Mouse (Mus musculus) G1E-ER4 (cell line): ENCODE data around the gene Ofd1. TPM values are rescaled to one million over a fixed set of nuclear protein-coding genes. Genes with fewer than 3 reads are reported as not detected.

Source experiments
- GATA1 ChIP-seq: IDR thresholded peaks from one replicate; pipeline ENCODE4 v1.8.0; 2012; ENCODE audit warnings: low read length, inconsistent platforms
- polyA plus RNA-seq: library from polyadenylated mRNA; stranded (reverse); fragments of >175 nt; gene quantifications from 2 replicates; pipeline ENCODE4 v1.2.3, GENCODE M21; 2012

Ofd1 gene
- 2.2 and 2.7 TPM in 2 replicates for polyA plus RNA-seq

DNA sequence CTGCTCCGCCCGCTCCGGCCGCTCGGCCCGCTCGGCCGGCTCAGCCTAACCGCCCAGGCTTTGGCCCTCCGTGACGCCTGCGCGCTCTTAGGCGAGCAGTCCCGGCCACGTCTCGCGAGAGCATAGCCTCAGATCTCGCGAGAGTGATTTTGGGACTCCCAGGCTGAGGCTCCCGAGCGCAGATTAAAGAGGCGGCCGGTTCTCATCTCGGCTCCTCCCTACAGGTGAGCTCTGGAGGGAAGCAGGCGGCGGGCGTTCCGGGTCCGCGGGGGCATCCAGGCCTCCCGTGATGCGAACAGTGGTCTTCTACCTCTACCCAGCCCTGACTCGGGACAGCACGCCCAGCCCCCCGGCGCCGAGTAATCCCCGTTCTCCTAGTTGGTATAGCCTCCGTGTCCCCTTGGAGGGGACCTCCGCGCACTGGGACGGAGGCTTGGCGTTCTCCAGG lies at the start of gene Ofd1:
Gene Ofd1 (minus strand): TSS at position 89 of the 448 bp plus-strand sequence.
- no peak for TF ChIP-seq GATA1

DNA sequence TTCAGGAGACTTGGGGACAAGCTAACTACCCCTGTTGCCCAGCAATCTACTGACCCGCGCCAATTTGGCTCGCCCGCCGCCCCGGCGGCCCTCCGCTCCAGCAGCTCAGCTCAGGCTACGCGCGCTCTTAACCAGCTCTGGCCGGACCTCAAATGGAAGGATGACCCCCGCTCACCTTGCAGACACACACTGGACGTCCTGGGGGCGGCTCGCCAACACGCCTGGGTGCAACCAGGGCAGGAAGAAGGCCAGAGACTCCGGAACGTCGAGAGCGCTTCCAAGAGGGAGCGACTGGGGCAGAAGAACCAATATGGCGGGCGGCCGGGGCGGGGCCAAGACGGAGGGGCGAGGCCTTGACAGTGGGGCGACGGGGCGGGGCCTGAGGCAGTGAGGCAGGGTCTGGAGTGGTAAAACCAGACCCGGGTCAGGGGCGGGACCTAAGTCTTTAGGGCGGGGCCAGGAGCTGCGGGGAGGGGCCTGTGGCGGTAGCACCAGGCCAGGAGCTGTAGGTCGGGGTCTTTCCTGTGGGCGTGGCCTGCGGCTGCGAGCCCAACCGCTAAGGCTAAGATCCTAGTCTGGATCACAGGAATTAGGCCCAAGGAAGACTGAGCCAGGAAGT lies 39.0 kb upstream of the Ofd1 start, which contains the start of gene Rab9:
Gene Rab9 (minus strand): TSS at position 503 of the 619 bp plus-strand sequence.
- TF ChIP-seq GATA1: no peak

DNA sequence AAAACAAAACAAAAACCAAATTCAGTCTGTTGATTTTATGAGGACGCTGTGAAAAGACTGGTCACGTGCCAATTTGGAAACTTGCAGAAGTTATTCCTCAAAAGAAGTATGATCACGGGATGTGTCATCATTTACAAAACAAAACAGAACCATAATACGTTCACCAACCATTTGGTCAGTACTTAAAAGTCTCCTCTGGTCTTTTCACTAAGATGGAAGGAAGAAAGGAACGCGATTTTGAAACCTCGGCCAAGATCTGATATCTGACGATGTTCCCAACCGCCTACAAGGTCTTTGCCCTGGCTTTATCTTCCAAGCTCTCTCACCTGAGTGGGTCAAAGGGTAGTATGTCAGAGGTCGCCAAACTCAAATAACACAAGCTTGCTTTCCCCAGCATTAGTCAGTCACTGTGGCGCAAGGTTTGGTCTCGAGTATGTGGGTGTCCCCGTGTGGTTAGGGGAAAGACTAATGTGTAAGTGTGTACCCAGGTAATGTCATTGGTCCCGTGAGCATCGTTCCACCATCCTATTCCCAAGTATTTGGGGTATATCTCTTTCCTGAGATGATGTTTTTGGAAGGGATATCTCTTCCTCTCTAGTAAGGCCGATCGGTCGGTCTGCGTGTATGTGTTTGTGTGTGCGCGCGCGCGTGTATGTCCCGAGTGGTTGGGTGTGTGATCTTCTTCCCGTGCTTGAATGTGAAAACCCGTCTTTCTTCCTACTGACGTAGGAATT lies 38.3 kb upstream of the Ofd1 start:
- no peak for TF ChIP-seq GATA1

DNA sequence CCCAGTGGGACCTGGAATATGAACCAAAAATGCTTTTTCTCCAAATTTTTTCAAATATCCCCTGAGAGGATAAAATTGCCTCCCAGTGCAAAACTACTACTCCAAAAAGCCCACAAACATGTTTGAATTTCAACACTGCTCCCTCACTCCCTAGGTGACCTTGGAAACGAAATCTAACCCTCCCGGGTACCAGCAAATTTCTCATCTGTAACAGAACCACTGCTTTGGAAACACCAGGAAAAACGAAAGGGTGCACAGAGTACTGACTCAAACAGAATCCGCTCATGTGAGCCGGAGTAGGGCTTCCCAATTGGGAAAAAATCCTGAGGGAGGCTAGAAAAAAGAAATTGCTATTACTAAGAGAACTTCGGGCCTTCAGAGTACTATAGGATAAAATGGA lies 36.9 kb upstream of the Ofd1 start:
- TF ChIP-seq GATA1: no peak

DNA sequence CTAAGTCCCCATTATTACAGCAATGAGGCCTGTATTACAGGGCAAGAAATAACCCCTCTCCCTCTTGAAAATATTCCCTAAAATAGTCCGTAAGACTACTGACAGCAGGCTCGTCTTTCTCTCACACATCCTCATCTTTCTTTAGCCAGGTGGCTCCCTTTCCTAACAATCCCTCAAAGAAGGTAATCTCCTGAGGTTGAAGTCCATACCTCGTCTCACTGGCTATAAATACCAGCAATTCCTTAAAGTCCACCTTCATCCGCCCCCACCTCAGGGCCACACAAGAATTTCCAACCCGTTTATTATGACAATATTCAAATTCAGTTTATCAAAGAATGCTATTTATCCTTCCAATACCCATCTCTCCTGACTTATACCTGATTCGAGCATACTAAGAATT lies 32.1 kb upstream of the Ofd1 start:
- no peak for TF ChIP-seq GATA1

DNA sequence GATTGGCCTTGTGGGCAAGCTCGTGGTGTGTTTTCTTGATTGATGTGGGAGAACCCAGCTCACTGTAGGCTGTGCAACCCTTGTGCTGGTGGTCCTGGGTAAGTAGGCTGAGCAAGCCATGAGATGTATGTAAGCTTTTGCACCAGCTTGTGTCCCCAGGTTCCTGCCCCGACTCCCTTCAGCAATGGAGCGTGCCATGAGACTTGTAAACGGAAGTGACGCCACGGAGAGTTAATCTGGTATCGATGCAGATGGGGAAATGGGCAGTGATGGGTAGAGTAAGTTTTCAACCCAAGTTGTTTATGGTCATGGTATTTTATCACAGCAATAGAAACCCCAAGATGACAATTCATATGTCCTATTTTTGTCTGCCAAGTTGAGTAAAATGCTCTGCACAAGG lies 27.8 kb upstream of the Ofd1 start:
- TF ChIP-seq GATA1: no peak

DNA sequence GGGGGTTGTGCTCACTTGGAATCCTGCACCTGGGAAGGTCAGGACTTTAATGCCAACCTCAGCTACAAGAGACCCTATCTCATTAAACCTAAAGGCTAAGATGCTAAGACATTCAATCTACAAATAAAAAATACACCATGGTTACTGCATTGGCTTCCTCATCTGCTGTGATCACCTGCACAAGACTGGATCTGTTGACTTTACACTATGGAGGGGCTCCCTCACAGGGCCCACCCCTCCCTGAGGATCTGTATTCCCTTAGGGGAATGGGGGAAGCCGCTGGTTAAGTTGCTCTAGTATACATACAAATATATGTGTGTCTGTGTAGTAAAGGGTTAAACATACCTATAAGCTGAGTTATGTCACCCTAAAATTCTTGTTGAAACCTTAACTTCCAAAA lies 15.0 kb upstream of the Ofd1 start:
- no peak for TF ChIP-seq GATA1

DNA sequence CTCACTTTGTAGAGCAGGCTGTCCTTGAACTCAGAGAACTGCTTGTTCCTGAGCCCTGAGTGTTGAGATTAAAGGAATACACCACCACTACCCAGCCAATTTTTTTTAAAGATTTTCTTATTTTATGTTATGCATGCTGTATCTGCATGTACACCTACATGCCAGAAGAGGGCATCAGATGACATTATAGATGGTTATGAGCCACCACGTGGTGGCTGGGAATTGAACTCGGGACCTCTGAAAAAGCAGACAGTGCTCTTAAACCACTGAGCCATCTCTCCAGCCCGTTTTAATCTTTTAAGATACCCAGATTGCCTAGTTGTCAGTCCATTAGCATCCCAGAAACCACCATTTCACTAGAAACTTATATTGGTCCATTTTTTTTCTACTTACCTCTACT lies 13.8 kb upstream of the Ofd1 start:
- TF ChIP-seq GATA1: no peak

DNA sequence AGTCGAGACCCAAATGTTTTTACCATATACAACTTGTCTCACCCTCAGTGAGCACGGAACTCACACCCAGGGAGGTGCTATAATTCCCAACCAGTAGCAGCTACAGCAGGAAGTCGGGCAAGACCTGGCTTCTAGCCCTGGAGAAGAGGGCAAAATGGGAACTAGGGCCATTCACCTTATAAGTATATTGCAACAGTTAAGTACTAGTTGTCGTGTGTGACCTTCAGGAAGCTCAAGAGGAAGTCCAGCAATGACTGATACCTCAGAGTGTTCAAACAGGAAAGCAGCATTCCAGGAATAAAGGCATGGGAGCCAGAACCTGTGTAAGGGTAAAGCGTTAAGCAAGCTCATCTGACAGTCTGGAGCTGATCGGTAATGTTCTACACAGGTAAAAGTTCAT lies 13.0 kb upstream of the Ofd1 start:
- TF ChIP-seq GATA1: no peak

DNA sequence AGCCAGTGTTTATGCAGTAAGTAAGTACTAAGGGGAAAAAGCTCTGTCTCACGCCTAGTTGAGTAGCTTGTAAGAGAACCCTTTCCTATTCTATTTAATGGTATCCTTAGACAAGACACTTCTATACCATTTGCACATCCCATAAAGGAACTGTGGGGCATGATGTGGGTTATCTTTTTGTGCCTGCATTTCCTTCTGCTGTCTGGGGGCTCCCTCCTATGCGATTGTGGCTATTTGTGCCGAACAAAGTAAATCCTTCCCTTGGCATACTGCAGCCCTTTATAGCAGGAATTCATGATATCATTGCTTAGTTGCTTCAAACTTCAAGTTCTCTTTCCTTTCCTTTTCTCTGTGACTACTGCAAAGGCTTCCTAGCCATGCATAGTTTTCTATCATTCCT lies 4.0 kb upstream of the Ofd1 start:
- no peak for TF ChIP-seq GATA1

DNA sequence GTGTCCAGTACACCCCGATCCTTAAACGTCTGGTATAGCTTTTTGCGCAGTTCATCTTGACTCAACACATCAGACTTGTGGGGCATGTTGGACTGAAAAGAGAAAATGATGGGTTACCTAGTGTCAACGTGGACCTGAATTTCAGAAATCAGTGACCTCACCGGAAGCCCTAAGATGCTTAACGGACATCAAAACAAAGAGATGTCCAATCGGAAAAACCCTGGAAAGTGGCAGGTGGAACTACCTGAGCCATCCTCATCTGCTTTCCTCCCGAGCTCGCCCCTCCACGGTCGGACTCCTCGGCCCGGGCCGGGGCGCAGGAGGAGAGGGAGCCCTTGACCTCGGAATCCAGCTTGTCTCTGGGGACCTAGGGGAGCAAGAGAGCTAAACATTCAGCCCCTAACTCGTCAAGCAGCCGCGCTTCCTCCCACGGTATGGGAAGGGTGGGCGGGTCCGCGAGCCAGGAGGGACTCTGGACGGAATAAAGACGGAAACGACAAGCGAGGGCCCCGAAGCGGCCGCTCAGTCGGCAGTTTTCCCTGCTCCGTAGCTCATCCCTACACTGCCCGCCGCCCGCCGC lies 378 bp downstream of the Ofd1 start, which contains the start of gene Trappc2:
Gene Trappc2 (plus strand): TSS at position 539 of the 580 bp plus-strand sequence.
- no peak for TF ChIP-seq GATA1

DNA sequence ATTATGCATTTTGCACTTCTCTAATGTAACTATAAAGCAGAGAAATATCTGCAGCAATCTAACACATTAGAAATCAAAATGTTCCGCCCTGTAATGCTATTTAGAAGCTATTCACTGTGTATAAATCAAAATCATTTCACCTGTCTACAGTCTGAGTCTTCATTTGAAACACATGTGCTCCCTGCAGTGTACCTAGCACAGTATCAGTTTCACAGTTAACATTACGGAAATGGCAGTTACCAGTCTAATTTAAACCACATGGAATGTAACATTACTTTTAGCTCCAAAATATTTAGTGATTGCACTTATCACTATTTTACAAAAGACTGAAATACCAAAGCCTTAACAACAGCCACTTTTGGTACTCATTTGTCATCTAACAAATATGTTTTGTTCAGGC lies 5.7 kb downstream of the Ofd1 start:
- no peak for TF ChIP-seq GATA1

DNA sequence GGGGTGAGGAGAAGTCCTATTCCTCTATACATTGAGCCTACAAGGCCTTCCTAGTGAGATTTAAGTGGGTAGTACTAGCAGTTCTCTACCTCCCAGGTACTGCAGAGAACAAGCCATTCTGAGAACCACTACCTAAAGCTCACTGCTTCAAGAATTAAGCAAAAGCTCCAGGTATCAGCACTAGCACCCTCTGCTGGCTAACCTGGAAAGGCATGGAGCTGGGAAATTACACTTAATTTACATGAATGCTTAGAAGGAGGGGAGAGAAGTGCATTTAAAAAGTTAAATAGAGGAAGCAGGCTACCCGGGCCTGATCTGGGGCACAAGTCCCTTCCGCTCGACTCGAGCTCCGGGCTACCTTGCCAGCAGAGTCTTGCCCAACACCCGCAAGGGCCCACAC lies 24.3 kb downstream of the Ofd1 start:
- TF ChIP-seq GATA1: no peak

DNA sequence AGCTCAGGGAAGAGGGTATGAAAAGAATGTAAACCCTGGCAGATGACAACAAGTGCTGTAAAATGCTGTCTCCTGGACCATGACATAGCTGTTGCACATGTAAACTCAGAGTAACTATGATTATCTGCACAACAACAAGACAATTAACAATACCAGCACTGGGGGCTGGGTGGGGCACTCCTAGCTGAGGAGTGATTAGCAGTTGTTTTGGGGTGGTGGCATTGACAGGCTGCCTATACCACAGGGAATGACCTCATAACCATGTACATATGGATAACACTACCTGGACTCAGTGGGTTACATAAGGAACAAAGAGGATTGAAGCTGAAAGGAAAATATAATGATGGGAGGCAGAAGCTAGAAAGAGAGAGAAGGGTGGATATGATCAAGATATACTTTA lies 32.6 kb downstream of the Ofd1 start:
- TF ChIP-seq GATA1: no peak

DNA sequence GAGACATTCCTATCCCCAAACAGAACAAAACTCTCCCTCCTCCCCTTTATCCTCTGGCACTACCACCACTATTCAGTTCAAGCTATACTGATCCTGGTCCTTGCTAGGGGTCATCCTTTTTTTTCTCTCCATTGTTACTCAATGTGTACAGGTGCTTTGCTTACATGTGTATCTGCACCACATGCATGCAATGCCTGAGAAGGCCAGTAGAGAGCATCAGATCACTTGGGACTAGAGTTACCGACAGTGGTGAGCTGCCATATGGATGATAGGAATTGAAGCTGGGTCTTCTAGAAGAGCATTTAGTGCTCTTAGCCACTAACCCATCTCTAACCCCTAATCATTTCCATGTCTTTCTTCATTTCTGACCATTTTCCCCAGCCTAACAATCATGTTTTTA lies 46.8 kb downstream of the Ofd1 start:
- no peak for TF ChIP-seq GATA1

DNA sequence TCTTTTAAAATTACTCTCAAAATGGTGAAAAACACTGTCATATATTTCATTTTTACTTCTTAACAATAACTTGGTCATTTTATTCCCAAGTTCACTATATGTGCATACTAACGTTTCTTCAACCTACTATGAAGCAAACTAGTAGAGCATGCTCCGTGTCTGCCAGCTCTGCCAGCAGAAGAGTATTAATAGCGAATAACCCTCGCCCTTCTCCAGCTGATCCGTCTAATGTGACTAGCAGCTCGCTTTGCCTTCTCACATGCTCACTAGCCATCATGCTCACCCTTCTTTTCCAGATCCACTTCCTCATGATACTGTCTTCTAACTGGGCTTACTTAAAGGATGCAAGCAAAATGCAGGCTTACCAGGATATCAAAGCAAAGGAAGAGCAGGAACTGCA lies 53.8 kb downstream of the Ofd1 start:
- TF ChIP-seq GATA1: no peak

DNA sequence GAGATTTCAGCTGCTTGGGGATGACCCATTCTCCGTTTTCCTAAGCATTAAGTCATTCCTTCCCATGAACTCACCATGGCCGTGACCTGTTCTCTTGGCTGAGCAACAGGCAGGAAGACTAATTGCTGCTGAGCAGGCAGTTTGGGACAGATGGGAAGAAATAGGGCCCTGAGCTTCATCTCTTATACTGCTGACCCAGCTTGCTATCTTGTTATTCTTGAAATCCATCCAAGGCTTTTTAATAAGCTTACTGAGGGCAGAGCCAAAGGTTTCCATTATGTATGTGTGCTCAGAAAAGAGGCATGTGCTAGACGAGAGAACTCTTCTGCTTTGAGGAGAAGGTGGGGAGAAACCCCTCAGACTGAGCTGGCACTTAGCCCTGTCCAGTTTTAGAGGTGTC lies 55.6 kb downstream of the Ofd1 start:
- no peak for TF ChIP-seq GATA1
